Mouse (Mus musculus) ES-Bruce4 (cell line): Measurements from ENCODE around the gene Pcp4l1.

Source experiments
- CTCF ChIP-seq: IDR thresholded peaks from one replicate; pipeline ENCODE4 v1.8.1; 2011; ENCODE audit warnings: low read depth, low read length
- EP300 ChIP-seq: IDR thresholded peaks from 2 replicates; pipeline ENCODE4 v1.6.1; 2011; ENCODE audit warnings: low read depth, low read length; ENCODE audit not compliant: insufficient read depth
- POLR2A ChIP-seq: IDR thresholded peaks from one replicate; pipeline ENCODE4 v1.8.1; 2011; ENCODE audit warnings: low read length; ENCODE audit not compliant: insufficient read depth

DNA sequence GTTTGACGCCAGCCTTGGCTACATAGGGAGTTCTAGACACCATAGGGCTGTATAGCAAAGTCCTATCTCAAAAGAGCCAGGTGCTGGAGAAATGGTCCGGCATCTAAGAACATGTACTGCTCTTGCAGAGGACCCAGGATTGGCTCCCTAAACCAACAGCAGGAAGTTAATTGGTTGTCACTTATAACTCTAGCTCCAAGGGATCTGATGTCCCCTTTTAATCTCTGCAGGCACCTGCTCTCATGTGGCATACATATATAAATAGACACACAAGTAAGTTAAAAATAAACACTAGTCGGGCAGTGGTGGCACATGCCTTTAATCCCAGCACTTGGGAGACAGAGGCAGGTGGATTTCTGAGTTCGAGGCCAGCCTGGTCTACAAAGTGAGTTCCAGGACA, 39.7 kb upstream of the Pcp4l1 start:
- TF ChIP-seq POLR2A (no peak), CTCF (no peak), EP300 (no peak)
